Mouse (Mus musculus) monocyte, adult 2 months (primary cell): ENCODE results near the gene Agpat2.

ENCODE experiments used
- DNase-seq, 2 experiments: peaks; one replicate each; pipeline ENCODE4 v3.0.0; 2022; ENCODE audit warnings: low spot score in 2 of 2, low read depth in 1 of 2

Agpat2 gene

DNA sequence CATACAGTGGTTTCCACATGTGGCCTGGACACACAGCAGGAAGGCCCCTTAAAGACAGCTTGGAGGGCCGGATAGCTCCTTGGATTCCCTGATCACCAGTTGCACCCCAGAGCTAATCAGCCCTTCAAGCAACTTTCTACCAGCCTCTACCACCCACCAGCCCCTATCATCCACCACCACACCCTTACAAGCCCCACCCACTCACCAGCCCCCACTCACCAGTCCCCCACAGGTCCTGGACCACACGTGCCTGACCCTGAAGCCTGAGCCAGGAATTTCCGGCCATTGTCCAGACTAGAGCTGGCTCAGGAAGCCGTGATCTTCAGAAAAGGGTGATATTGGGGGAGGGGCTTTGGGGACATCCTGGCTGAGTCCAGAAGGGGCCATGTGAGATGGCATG lies 28.4 kb downstream of the Agpat2 start:
- DNase-seq, result no peak

DNA sequence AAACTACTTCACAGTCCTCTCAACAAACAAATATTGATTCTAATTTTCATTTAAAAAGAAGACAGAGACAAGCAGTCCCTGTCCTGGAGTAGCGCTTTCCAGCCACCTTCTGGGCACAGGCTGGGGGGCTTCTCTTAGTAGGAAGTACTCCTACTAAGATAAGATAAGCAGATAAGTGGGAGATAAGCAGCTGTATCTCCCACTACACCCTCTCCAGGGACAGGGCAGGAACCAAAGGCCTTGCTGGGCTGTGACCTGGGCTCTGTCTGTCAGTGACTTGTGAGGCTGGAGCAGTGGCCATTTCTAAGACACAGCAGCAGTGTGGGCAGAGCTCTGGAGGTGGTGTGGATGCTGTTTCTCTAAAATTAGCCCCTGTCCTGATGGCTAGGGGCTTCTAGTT lies 28.8 kb downstream of the Agpat2 start:
- no peak for DNase-seq

DNA sequence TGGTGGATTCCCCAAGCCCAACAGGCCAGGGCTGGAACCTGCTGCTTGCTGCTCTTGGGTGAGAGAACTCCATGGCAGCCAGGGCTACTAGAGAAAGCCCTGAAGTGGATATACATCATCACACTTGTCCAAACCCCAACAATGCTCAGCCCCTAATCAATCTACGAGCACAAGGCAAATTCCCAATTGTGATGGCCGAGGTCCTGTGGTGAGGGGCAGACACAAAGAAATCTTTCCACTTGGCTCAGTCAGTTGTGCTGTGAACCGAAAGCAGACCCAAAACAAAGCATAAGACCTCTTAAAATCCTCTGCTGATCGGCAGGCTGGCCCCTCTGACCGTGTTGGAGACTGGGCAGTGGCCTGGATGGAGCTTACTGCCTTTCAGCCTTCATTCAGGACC lies 29.4 kb downstream of the Agpat2 start:
- no peak for DNase-seq

DNA sequence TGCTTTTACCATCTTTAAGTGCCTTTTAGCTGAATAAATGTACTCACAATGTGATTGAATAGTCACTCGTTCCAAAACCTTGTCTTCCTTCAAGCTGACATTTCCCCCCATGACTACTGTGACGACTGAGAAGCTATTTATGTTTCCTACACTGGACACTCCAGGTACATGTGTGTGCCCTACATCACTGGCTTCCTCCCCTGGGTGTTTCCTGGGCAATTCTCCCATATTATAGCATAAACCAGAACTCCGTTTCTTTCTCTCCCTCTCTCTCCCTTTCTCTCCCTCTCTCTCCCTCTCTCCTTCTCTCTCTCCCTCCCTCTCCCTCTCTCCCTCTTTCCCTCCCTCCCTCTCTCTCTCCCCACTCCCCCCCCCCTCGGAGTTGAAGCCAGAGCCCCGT lies 30.4 kb downstream of the Agpat2 start:
- no peak for DNase-seq

- no peak for DNase-seq
These were observed 30.8 kb downstream of the Agpat2 start for GRCm38 (mm10) chr2:26573396-26573795.

GRCm38 (mm10) chr2:26571826-26572225 lies 32.4 kb downstream of the Agpat2 start:
- DNase-seq, result no peak

DNA sequence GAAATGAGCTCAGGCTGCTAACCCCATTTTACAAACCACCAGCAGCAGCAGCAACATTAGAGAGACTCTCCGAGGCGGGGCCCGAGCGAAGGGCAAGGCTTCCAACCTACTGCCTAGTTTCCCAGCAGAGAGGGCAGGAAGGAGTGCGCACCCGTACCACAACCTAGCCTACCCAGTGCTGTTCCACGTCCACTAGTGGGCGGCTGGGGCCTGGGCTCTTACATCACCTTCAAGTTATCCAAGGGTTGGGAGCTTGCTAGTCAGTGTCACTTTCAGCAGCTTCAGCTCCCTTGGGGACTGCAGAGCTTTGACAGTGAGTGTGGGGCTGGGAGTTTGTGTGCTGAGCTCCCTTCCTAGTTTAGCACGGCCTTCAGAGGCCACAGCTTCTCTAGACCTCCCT lies 32.8 kb downstream of the Agpat2 start:
- DNase-seq, result no peak

- DNase-seq, result no peak
These were observed 34.2 kb downstream of the Agpat2 start for GRCm38 (mm10) chr2:26570034-26570433.

DNA sequence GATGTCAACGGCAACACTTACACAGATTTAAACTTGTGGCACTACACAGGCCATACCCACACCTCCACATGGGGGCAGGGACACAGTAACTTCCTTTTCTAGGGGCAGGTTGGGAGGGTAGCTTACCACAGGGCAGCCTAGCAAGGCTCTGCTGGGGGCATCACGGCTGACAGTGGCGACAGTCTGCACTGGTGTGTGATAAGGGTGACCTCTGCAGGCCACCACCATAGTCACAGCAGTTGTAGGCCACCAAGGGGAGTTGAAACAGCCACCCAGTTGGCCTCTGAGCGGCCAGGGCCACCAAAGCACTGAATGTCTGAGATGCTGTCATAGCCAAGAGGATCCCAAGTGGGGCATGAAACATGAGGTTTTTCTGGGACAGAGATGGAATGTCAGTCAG lies 38.0 kb downstream of the Agpat2 start:
- DNase-seq, result peak; percentile 26 to 54

GRCm38 (mm10) chr2:26561351-26562016 lies 42.7 kb downstream of the Agpat2 start:
- no peak for DNase-seq

- no peak for DNase-seq
These were observed 43.7 kb downstream of the Agpat2 start for GRCm38 (mm10) chr2:26560506-26560905.

- DNase-seq, result no peak
These were observed 47.7 kb downstream of the Agpat2 start for GRCm38 (mm10) chr2:26556535-26556993.

DNA sequence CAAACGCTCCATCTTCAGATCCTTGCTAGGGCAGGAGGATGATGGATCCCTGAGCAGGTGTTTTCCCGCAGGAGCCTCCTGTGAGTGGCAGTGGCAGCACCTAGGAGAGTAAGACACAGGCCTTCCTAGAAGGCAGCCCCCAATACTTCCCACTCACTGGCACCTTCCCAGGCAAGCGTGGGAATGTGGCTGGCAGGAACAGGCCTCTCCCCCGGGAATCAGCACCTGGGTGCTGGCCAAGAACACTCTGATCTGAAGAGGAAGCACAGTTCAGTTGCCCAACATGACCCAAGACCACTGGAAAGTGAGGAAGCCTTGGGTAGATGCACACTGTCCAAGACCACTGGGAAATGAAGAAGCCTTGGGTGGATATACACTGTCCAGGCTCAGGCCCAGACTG lies 49.1 kb downstream of the Agpat2 start:
- DNase-seq, result no peak

DNA sequence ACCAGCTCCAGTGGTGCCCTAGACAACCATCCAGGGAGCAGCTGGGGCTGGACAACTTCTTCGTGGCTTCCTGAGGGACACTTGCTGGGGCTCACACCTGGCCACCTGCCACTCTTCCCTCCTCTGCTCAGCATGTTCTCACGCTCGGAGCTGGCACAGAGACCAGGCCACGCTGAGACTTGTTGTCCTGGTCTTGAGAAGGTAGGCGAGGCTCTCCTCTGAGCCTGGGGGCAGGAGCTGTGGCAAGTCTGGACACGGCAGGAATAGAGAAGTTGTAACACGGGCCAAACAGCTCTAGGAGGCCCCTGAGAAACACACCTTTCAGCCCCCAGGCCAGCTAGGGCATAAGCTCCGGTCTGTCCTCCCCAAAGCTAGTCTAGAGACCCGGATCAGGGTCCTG lies 50.3 kb downstream of the Agpat2 start:
- no peak for DNase-seq

DNA sequence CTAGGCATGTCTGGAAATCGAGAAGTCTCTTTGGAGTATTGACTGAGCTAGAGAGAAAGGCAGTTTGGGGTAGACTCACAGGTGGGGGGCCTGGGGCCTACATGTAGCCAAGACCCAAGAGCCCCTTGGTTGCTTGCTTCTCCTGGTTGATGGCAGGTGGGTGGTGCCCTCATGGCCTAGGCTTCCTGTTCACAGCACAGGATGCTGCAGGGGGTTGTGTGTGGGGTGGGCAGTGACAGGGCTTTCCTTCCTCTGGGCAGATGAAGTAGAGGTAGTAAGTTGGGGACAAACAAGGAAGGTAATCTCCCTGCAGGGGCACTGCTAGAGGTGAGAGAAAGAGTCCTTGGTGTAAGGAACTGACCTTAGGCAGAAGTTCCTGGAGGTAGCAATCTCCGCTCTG lies 52.2 kb downstream of the Agpat2 start:
- DNase-seq, result no peak

- DNase-seq, result no peak
These were observed 52.8 kb downstream of the Agpat2 start for GRCm38 (mm10) chr2:26551446-26551845.

- no peak for DNase-seq
These were observed 53.4 kb downstream of the Agpat2 start for GRCm38 (mm10) chr2:26550777-26551176.

DNA sequence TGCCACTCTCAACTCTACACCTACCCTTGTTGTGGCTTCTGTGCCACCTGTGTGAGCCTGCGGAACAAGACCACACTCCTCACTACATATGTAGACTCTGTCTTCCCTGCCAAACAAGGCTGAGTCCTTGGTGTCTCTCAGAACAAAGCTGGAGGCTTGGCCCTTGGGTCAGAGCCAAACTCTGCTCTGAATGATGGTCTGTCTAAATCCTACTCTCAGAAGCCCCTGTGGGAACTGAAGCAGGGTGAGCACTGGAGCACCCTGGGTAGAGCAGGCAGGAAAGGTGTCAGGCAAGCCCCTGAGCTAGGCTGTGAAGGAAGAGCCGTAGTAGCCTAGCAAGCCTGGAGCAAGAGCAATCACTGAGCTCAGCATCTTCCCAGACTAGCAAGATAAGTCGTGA lies 54.0 kb downstream of the Agpat2 start:
- no peak for DNase-seq

- peak; percentile 70 to 76 for DNase-seq
These were observed 54.4 kb downstream of the Agpat2 start for GRCm38 (mm10) chr2:26549801-26550200.

GRCm38 (mm10) chr2:26547481-26547880 lies 56.7 kb downstream of the Agpat2 start:
- no peak for DNase-seq

DNA sequence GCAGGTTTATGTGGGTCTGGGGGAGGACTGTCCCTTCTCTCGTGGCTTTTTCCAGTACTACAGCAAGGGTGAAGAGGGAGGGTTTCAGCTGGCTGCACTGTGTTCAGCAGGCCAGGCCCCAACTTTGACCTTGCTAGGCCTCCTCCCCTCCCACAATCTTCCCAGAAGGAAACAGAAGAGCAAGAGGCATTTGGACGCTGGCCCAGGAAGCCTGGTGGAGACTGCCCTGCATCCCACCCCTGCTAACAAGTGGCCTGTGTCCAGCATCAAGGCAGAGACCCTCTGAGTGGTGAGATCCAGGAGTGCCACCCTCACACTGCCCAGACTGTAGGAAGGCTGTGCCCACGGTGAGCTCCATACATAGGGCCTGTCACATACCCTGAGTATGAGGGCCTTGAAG lies 60.0 kb downstream of the Agpat2 start:
- no peak for DNase-seq

- no peak for DNase-seq
These were observed 60.4 kb downstream of the Agpat2 start for GRCm38 (mm10) chr2:26543768-26544167.

DNA sequence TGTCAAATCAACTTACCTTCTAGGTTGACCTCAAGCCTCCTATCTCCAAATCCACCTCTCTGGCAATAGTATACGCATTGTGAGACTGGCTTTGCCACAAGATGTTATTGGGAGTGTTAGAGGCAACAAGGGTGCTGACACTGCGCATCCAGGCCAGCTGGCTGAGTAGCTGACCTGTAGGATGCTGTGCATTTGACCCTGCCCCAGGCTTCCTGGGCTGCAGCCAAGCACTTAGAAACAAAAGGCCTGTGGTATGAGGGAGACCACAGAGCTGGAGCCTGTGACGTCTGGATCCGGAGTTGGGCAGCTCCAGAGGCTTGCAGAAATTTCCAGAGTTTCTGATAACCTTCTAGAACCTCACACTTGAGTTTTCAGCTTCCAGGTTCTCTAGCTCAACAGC lies 61.1 kb downstream of the Agpat2 start:
- DNase-seq, result no peak
